Mouse (Mus musculus) left cerebral cortex, adult 2 months (tissue): ENCODE measurements at regions not wholly inside any gene's neighbourhood (a gene's known extent, or its start where the extent isn't known, plus 50 kb on each side); places are given as distances from the start of the nearest gene placed in this dataset.

ENCODE experiments used
- DNase-seq, 2 experiments: peaks; one replicate each; pipeline ENCODE4 v3.0.0; 2021 to 2022; ENCODE audit warnings: low spot score in 2 of 2, mixed read lengths in 1 of 2; ENCODE audit errors: extremely low spot score in 1 of 2
- H3K27ac ChIP-seq: fragments of 200-600 bp; 2 replicates; pipeline ENCODE4 v1.8.1; 2022
- H3K4me3 ChIP-seq: fragments of 200-600 bp; 2 replicates; pipeline ENCODE4 v1.8.1; 2022
- CTCF ChIP-seq: fragments of 200-600 bp; IDR thresholded peaks from 2 replicates; pipeline ENCODE4 v1.8.1; 2022; ENCODE audit warnings: antibody characterized with exemption, mild to moderate bottlenecking, moderate library complexity
- intact Hi-C: fragments of 180-260 bp; cut with DNase I; formaldehyde crosslinking; loops from one replicate; pipeline ENCODE4 v1.15.1; 2025

GRCm38 (mm10) chr10:122569546-122570202, 108.9 kb upstream of the Ppm1h start:
- TF ChIP-seq CTCF: no peak
- DNase-seq: no peak
- intact Hi-C loops: loop anchor here (2.0 to 5.0 kb wide), 2 partner anchors 109 to 148 kb away; partner anchors contain the start of gene Ppm1h
- no peak overlapping the region for H3K4me3 ChIP-seq
- H3K27ac ChIP-seq: no peak overlapping the region

GRCm38 (mm10) chr10:122570909-122571551, 107.5 kb upstream of the Ppm1h start:
- no peak for DNase-seq
- Histone ChIP-seq H3K4me3 (no peak overlapping the region), H3K27ac (no peak overlapping the region)
- intact Hi-C loops: no loop called here
- TF ChIP-seq CTCF: no peak

GRCm38 (mm10) chr10:122576171-122577063, 102.1 kb upstream of the Ppm1h start:
- Histone ChIP-seq H3K4me3 (no peak overlapping the region), H3K27ac (no peak overlapping the region)
- no peak for TF ChIP-seq CTCF
- DNase-seq: no peak
- intact Hi-C loops: no loop called here

GRCm38 (mm10) chr10:122578209-122579001, 100.2 kb upstream of the Ppm1h start:
- no peak for DNase-seq
- Histone ChIP-seq H3K4me3 (no peak overlapping the region), H3K27ac (no peak overlapping the region)
- intact Hi-C loops: no loop called here
- TF ChIP-seq CTCF: no peak

GRCm38 (mm10) chr10:122581096-122581495, 97.5 kb upstream of the Ppm1h start:
- Histone ChIP-seq H3K4me3 (no peak overlapping the region), H3K27ac (no peak overlapping the region)
- intact Hi-C loops: no loop called here
- peak; percentile 10; the same call in 1 of the 2 replicates for TF ChIP-seq CTCF
- no peak for DNase-seq

GRCm38 (mm10) chr10:122587541-122587940, 91.0 kb upstream of the Ppm1h start:
- Histone ChIP-seq H3K27ac (no peak overlapping the region), H3K4me3 (no peak overlapping the region)
- DNase-seq: no peak
- intact Hi-C loops: no loop called here
- no peak for TF ChIP-seq CTCF

GRCm38 (mm10) chr10:122599511-122599910, 79.1 kb upstream of the Ppm1h start:
- Histone ChIP-seq H3K27ac (no peak overlapping the region), H3K4me3 (no peak overlapping the region)
- TF ChIP-seq CTCF: no peak
- intact Hi-C loops: no loop called here
- no peak for DNase-seq

GRCm38 (mm10) chr10:122602394-122602793, 76.2 kb upstream of the Ppm1h start:
- no peak for DNase-seq
- H3K27ac ChIP-seq: no peak overlapping the region
- no peak for TF ChIP-seq CTCF

GRCm38 (mm10) chr10:122603960-122604359, 74.6 kb upstream of the Ppm1h start:
- intact Hi-C loops: no loop called here
- DNase-seq: no peak
- Histone ChIP-seq H3K27ac (no peak overlapping the region), H3K4me3 (no peak overlapping the region)
- TF ChIP-seq CTCF: no peak

More at GRCm38 (mm10) chr10:122602394-122602793, 76.2 kb upstream of the Ppm1h start:
- no peak overlapping the region for H3K4me3 ChIP-seq
- intact Hi-C loops: no loop called here

- H3K27ac ChIP-seq: no peak overlapping the region
- no peak overlapping the region for H3K4me3 ChIP-seq
- no peak for DNase-seq
- intact Hi-C loops: no loop called here
- TF ChIP-seq CTCF: no peak
Measured at GRCm38 (mm10) chr10:122613281-122613680, 65.3 kb upstream of the Ppm1h start.

- DNase-seq: no peak
- intact Hi-C loops: no loop called here
- H3K27ac ChIP-seq: no peak overlapping the region
- no peak for TF ChIP-seq CTCF
- H3K4me3 ChIP-seq: no peak overlapping the region
Measured at GRCm38 (mm10) chr10:122613891-122614290, 64.7 kb upstream of the Ppm1h start.
